Mouse (Mus musculus): Measurements from ENCODE around the gene Rps15a. TPM values are rescaled to one million over a fixed set of nuclear protein-coding genes. Genes with fewer than 3 reads are reported as not detected.
A peak's percentile ranks its signal among the peaks of the same experiment; 100 is the strongest.

The Rps15a gene
- 414 and 418 TPM in 2 replicates for polyA plus RNA-seq (2014; fragmentation: Nextera tagmentation; extraction: Ambion mirVana)

GRCm38 (mm10) chr7:118115877-118116568 is at the start of gene Rps15a:
Rps15a (minus strand) TSS chr7:118116188.
- Histone ChIP-seq H3K9ac (replicated peaks; ENCODE audit: low read depth, low read length) (peak within 1 kb of the TSS; percentile 97), H3K4me3 (ENCODE audit: low read depth, low read length) (peak within 1 kb of the TSS; percentile 94), H3K27ac (ENCODE audit: low read depth, low read length) (peak within 1 kb of the TSS; percentile 83), H3K9me3 (ENCODE audit: control insufficient read depth, low read length) (no peaks in the 10 kb centered on the region), H3K27me3 (ENCODE audit: control insufficient read depth, insufficient read depth, low read length) (no peaks in the 10 kb centered on the region), H3K4me1 (ENCODE audit: control insufficient read depth, insufficient read depth, low read length) (peaks cover 30% of the 10 kb centered on the region), H3K4me2 (ENCODE audit: low read depth, low read length) (peak within 1 kb of the TSS; percentile 87), H3K36me3 (ENCODE audit: control insufficient read depth, insufficient read depth, low read length) (peaks cover 38% of the 10 kb centered on the region)
- peak; percentile 84 for ATAC-seq (ENCODE audit: low read depth)
- WGBS = 0% methylated on average over 40 of the region's 40 CpGs

DNA sequence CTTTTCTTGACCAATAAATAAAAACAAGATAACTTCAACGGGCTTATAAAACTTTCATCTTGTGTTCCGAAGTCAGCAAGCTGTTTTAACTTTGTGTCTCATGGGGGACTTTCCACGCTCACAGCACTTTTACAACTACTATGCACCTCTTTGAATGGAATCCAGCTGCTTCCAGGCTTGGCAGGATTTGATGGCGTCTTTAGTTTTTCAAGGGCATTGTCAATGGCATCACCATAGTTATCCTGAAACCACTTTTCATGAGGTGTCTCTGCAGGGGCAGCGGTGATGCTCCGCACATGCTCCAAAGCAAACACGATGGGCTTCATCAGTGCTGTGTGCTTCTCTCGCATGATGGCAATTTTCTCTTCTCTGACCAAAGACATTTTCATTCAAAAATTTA is 47.0 kb upstream of the Rps15a start:
- WGBS = 78% methylated on average over 8 of the region's 8 CpGs
- H3K4me3 ChIP-seq (ENCODE audit: low read depth, low read length) = no peak overlapping the region
- H3K27ac ChIP-seq (ENCODE audit: low read depth, low read length) = no peak overlapping the region
- no peak for ATAC-seq (ENCODE audit: low read depth)
- H3K27me3 ChIP-seq (ENCODE audit: control insufficient read depth, insufficient read depth, low read length) = no peaks in the 10 kb centered on the region
- H3K36me3 ChIP-seq (ENCODE audit: control insufficient read depth, insufficient read depth, low read length) = peaks cover 42% of the 10 kb centered on the region
- H3K9ac ChIP-seq (replicated peaks; ENCODE audit: low read depth, low read length) = no peak overlapping the region
- H3K4me2 ChIP-seq (ENCODE audit: low read depth, low read length) = no peak overlapping the region
- H3K9me3 ChIP-seq (ENCODE audit: control insufficient read depth, low read length) = no peaks in the 10 kb centered on the region
- no peaks in the 10 kb centered on the region for H3K4me1 ChIP-seq (ENCODE audit: control insufficient read depth, insufficient read depth, low read length)

GRCm38 (mm10) chr7:118160121-118160520 is 44.1 kb upstream of the Rps15a start:
- H3K4me3 ChIP-seq (ENCODE audit: low read depth, low read length) = no peak overlapping the region
- H3K4me1 ChIP-seq (ENCODE audit: control insufficient read depth, insufficient read depth, low read length) = no peaks in the 10 kb centered on the region
- H3K4me2 ChIP-seq (ENCODE audit: low read depth, low read length) = no peak overlapping the region
- no peak for ATAC-seq (ENCODE audit: low read depth)
- no peaks in the 10 kb centered on the region for H3K27me3 ChIP-seq (ENCODE audit: control insufficient read depth, insufficient read depth, low read length)
- H3K9ac ChIP-seq (replicated peaks; ENCODE audit: low read depth, low read length) = no peak overlapping the region
- 96% methylated on average over 3 of the region's 3 CpGs for WGBS
- peaks cover 36% of the 10 kb centered on the region for H3K36me3 ChIP-seq (ENCODE audit: control insufficient read depth, insufficient read depth, low read length)
- no peaks in the 10 kb centered on the region for H3K9me3 ChIP-seq (ENCODE audit: control insufficient read depth, low read length)
- no peak overlapping the region for H3K27ac ChIP-seq (ENCODE audit: low read depth, low read length)

- Histone ChIP-seq H3K4me3 (ENCODE audit: low read depth, low read length) (no peak overlapping the region), H3K36me3 (ENCODE audit: control insufficient read depth, insufficient read depth, low read length) (peaks cover 53% of the 10 kb centered on the region), H3K27ac (ENCODE audit: low read depth, low read length) (no peak overlapping the region), H3K9ac (replicated peaks; ENCODE audit: low read depth, low read length) (no peak overlapping the region), H3K4me1 (ENCODE audit: control insufficient read depth, insufficient read depth, low read length) (no peaks in the 10 kb centered on the region), H3K4me2 (ENCODE audit: low read depth, low read length) (no peak overlapping the region), H3K27me3 (ENCODE audit: control insufficient read depth, insufficient read depth, low read length) (no peaks in the 10 kb centered on the region), H3K9me3 (ENCODE audit: control insufficient read depth, low read length) (no peaks in the 10 kb centered on the region)
- no peak for ATAC-seq (ENCODE audit: low read depth)
- WGBS = 93% methylated on average over 7 of the region's 7 CpGs
Observed at GRCm38 (mm10) chr7:118156461-118156860, 40.5 kb upstream of the Rps15a start.

- no peak overlapping the region for H3K4me3 ChIP-seq (ENCODE audit: low read depth, low read length)
- H3K4me1 ChIP-seq (ENCODE audit: control insufficient read depth, insufficient read depth, low read length) = no peaks in the 10 kb centered on the region
- no peak for ATAC-seq (ENCODE audit: low read depth)
- no peak overlapping the region for H3K27ac ChIP-seq (ENCODE audit: low read depth, low read length)
- no peak overlapping the region for H3K9ac ChIP-seq (replicated peaks; ENCODE audit: low read depth, low read length)
- no peaks in the 10 kb centered on the region for H3K27me3 ChIP-seq (ENCODE audit: control insufficient read depth, insufficient read depth, low read length)
- 96% methylated on average over 6 of the region's 6 CpGs for whole genome bisulfite sequencing
- no peak overlapping the region for H3K4me2 ChIP-seq (ENCODE audit: low read depth, low read length)
- peaks cover 45% of the 10 kb centered on the region for H3K36me3 ChIP-seq (ENCODE audit: control insufficient read depth, insufficient read depth, low read length)
- no peaks in the 10 kb centered on the region for H3K9me3 ChIP-seq (ENCODE audit: control insufficient read depth, low read length)
Observed at GRCm38 (mm10) chr7:118154150-118154549, 38.2 kb upstream of the Rps15a start.

- Histone ChIP-seq H3K9ac (replicated peaks; ENCODE audit: low read depth, low read length) (no peak overlapping the region), H3K4me3 (ENCODE audit: low read depth, low read length) (no peak overlapping the region), H3K4me2 (ENCODE audit: low read depth, low read length) (no peak overlapping the region), H3K27me3 (ENCODE audit: control insufficient read depth, insufficient read depth, low read length) (no peaks in the 10 kb centered on the region), H3K27ac (ENCODE audit: low read depth, low read length) (no peak overlapping the region), H3K36me3 (ENCODE audit: control insufficient read depth, insufficient read depth, low read length) (peaks cover 57% of the 10 kb centered on the region), H3K4me1 (ENCODE audit: control insufficient read depth, insufficient read depth, low read length) (no peaks in the 10 kb centered on the region), H3K9me3 (ENCODE audit: control insufficient read depth, low read length) (no peaks in the 10 kb centered on the region)
- no peak for ATAC-seq (ENCODE audit: low read depth)
- 88% methylated on average over 3 of the region's 3 CpGs for WGBS
Observed at GRCm38 (mm10) chr7:118143602-118144001, 27.6 kb upstream of the Rps15a start.

GRCm38 (mm10) chr7:118143123-118143522 is 27.1 kb upstream of the Rps15a start:
- peaks cover 54% of the 10 kb centered on the region for H3K36me3 ChIP-seq (ENCODE audit: control insufficient read depth, insufficient read depth, low read length)

DNA sequence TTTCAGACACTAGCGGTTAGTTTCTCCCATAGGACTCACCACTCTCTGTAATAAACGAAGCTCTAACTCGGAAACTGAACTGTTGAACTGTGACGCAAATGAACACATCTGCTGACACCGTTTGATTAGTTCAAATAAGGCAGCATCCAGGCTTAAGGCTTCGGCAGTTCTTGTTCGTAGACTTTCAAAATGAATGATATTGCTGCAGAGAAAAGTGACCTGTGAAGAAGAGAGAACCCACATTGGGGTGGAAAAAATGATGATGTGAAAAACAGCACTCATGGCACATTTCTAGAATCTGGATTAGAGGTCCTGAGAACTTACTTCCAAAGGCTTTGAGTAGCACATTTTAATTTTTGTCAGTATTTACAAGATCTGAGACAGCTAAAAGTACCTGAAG is 25.3 kb upstream of the Rps15a start:
- Histone ChIP-seq H3K4me2 (ENCODE audit: low read depth, low read length) (no peak overlapping the region), H3K36me3 (ENCODE audit: control insufficient read depth, insufficient read depth, low read length) (peaks cover 59% of the 10 kb centered on the region), H3K4me3 (ENCODE audit: low read depth, low read length) (no peak overlapping the region), H3K9me3 (ENCODE audit: control insufficient read depth, low read length) (no peaks in the 10 kb centered on the region), H3K27ac (ENCODE audit: low read depth, low read length) (no peak overlapping the region), H3K27me3 (ENCODE audit: control insufficient read depth, insufficient read depth, low read length) (no peaks in the 10 kb centered on the region), H3K9ac (replicated peaks; ENCODE audit: low read depth, low read length) (no peak overlapping the region), H3K4me1 (ENCODE audit: control insufficient read depth, insufficient read depth, low read length) (no peaks in the 10 kb centered on the region)
- no peak for ATAC-seq (ENCODE audit: low read depth)
- WGBS = 83% methylated on average over 7 of the region's 7 CpGs

More at GRCm38 (mm10) chr7:118143123-118143522, 27.1 kb upstream of the Rps15a start:
- Histone ChIP-seq H3K4me2 (ENCODE audit: low read depth, low read length) (no peak overlapping the region), H3K4me1 (ENCODE audit: control insufficient read depth, insufficient read depth, low read length) (no peaks in the 10 kb centered on the region), H3K27me3 (ENCODE audit: control insufficient read depth, insufficient read depth, low read length) (no peaks in the 10 kb centered on the region), H3K27ac (ENCODE audit: low read depth, low read length) (no peak overlapping the region), H3K4me3 (ENCODE audit: low read depth, low read length) (no peak overlapping the region), H3K9me3 (ENCODE audit: control insufficient read depth, low read length) (no peaks in the 10 kb centered on the region), H3K9ac (replicated peaks; ENCODE audit: low read depth, low read length) (no peak overlapping the region)
- 95% methylated on average over 4 of the region's 4 CpGs for WGBS
- no peak for ATAC-seq (ENCODE audit: low read depth)

DNA sequence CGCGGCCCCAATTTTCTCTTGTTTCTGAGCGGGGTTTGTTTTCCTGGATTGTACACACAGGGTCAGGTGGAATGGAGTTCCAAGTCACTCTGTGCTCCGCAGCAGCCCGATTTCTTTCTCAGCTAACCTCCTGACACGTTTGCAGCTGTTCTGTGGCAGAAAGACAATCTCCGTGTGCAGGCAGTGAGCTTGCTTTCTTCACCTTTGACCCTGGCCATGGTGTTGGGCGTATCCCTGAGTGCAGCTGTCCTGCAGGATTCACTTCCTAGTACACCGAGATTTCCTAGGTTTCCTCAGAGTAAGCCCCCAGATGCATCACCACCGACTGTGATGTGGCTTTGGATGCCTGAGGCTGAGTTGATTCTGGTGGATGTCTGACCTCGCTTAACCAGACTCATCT is 19.1 kb upstream of the Rps15a start:
- Histone ChIP-seq H3K9ac (replicated peaks; ENCODE audit: low read depth, low read length) (no peak overlapping the region), H3K27me3 (ENCODE audit: control insufficient read depth, insufficient read depth, low read length) (no peaks in the 10 kb centered on the region), H3K4me3 (ENCODE audit: low read depth, low read length) (no peak overlapping the region), H3K4me2 (ENCODE audit: low read depth, low read length) (no peak overlapping the region), H3K9me3 (ENCODE audit: control insufficient read depth, low read length) (no peaks in the 10 kb centered on the region), H3K27ac (ENCODE audit: low read depth, low read length) (no peak overlapping the region), H3K36me3 (ENCODE audit: control insufficient read depth, insufficient read depth, low read length) (peaks cover 40% of the 10 kb centered on the region), H3K4me1 (ENCODE audit: control insufficient read depth, insufficient read depth, low read length) (no peaks in the 10 kb centered on the region)
- 79% methylated on average over 11 of the region's 11 CpGs for WGBS
- no peak for ATAC-seq (ENCODE audit: low read depth)
